Mouse (Mus musculus) cerebellum, adult 11 months (tissue): ENCODE measurements around the gene Mst1.

Source experiments
- DNase-seq: peaks from one replicate; pipeline ENCODE4 v3.0.0; 2022

Mst1 gene

GRCm38 (mm10) chr9:108080168-108080567 is at the start of gene Mst1:
Gene Mst1, plus strand, starts transcription at chr9:108080436.
- DNase-seq = no peak

- DNase-seq = no peak
These were observed 48.1 kb upstream of the Mst1 start for GRCm38 (mm10) chr9:108032126-108032525.

DNA sequence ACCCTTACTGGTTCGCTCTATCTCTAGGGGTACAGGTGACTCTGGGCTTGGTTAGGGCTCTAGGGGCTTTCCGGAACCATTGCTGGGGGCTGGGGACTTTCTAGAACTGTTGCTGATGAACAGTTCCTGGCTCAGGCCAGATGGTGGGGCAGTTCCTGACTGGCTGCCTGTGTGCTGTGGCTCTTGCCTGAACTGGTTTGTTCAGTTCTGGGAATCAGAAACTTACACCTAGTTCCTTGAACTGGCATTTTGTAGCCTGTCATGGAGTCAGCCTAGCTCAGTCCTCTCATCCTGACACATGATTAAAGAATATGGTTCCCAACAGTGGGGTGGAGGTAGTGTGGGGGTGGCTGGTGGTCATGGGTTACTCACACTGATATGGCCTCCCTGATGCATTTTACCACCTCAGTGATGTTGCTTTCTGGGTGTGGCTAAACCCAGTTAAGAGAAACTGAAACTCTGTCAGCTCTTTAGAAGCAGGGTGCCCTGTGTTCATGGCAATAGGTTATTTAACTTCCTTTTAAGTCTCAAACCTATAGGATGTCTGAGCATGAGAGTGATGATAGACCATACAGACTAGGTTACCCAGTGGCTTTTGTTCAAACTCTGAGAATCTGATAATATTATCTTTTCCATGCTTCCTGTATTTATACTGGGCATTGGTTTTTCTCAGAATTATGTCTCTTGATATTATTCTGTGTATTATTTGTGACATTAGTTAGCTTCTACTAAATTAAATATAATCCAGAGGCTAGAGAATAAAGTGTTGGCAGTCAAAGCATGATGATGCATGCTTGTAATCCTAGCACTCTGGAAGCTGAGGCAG is 44.7 kb upstream of the Mst1 start:
- DNase-seq = no peak

GRCm38 (mm10) chr9:108044751-108045492 is 35.3 kb upstream of the Mst1 start:
- DNase-seq = no peak

DNA sequence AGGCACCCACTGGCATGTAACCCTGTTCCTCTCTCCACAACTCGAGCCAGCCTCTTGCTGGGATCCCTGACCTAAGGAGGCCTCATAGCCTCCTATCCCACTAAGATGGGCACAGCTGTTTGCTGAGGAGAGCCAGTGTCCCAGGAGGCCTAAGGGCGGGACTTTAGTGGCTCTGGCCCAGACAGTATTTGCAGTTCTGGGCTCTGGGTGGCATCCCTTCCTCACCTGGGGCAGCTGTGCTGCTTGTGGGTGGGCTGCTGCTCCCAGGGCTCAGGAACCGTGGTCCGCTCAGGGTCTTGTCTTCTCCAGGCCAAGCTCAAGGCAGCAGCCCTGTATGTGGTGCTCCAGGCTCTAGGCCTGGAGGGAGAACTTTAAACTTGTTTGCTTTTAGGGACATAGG is 33.7 kb upstream of the Mst1 start:
- DNase-seq = no peak

GRCm38 (mm10) chr9:108047601-108048565 is 32.4 kb upstream of the Mst1 start:
- peak; percentile 15 for DNase-seq

DNA sequence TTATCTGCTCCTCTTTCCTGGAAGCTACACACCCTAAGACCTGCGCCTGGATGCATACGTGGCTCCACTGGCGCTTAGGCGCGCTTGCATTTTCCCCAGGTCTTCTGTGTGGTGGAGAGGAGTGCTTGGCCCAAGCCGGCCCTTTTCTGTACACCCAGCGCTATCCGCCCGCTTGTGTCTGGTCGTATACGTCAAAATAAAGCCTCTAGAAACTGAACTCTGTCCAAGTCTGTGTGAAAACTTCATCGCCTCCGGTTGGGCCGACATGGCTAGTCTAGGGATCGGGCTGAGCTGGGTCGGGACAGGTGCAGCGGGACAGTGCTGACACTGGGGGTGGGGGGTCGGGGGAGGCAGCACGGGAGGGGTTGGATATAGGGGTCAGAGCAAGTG is 31.7 kb upstream of the Mst1 start:
- peak; percentile 37 for DNase-seq

DNA sequence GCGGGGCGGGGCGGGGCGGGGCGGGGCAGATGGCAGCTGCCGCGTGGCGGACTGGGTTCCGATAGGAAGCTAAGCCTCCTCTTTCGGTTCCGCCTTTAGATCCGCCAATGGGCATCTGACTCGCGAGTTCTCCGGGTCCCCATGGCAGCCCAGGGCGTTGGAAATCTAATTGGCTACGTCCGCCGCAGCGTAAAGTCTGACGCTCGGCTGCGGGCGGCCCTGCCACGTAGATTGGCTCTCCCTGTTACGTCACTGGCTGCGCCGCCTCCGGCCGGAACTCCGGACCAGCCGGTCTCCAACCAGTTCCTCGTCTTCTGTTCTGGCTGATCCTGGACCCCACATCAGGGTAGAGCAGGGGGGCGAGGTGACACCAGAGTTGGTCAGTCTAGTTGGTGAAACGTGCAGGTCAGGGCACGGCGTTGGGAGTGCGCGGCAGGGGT is 31.2 kb upstream of the Mst1 start, which contains the start of gene Gmppb:
Gmppb (plus strand) TSS at position 227 of the 440 bp plus-strand sequence.
- DNase-seq = peak; percentile 92

GRCm38 (mm10) chr9:108049561-108050251 is 30.5 kb upstream of the Mst1 start:
- peak; percentile 34 for DNase-seq

DNA sequence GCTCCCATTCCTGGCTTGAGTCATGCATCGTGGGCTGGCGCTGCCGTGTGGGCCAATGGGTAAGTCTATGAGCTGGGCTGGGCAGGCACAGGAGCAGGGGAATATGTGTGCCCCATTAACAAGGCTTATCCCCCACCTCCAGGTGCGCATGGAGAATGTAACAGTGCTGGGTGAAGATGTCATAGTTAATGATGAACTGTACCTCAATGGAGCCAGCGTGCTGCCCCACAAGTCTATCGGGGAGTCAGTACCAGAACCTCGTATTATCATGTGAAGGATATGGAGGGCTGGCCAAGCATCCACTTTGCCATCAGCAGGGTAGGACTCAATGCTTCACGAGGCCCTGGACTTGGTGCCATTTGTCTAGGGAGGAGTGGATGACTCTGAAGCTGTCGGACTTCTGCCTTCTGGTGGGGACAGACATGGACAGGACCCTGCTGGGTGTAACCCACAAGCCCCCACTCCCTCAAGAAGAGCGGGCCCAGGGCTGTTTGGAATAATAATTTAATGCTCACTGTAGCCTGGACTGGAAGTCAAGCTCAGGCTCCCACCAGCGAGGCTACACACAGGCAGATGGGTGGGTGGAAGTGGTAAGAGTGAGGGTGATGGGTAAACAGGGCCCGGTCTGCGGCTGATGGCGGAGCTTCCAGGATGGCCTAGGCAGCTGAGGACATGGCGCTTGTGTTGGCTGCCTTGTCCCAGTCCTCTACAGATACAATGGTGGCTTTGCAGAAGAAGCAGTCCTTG is 28.9 kb upstream of the Mst1 start:
- DNase-seq = peak; percentile 20

- DNase-seq = peak; percentile 23
These were observed 28.4 kb upstream of the Mst1 start for GRCm38 (mm10) chr9:108051931-108052220.

DNA sequence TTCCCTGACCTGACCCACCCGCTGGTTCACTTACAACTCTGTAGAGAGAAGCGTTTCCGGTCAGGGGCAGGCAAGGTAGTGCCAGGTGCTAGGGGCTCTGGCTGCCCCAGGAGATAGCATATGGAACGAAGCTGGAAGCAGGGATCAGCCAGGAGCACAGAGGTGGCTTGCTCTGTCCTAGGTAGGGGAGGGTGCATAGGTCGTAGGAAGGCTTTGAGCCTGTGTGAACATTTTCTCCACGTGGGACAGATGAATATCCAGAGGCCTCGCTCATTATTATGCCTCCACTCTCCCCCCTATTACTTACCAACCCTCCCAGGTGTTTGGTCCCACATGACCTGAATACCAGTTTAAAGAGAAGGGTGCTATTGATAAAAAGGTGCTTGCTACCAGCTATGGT is 27.8 kb upstream of the Mst1 start:
- DNase-seq = no peak

GRCm38 (mm10) chr9:108052885-108053664 is 27.2 kb upstream of the Mst1 start, which contains the start of gene Amigo3:
Gene Amigo3, plus strand, starts transcription at chr9:108053159.
- peak; percentile 93 for DNase-seq

DNA sequence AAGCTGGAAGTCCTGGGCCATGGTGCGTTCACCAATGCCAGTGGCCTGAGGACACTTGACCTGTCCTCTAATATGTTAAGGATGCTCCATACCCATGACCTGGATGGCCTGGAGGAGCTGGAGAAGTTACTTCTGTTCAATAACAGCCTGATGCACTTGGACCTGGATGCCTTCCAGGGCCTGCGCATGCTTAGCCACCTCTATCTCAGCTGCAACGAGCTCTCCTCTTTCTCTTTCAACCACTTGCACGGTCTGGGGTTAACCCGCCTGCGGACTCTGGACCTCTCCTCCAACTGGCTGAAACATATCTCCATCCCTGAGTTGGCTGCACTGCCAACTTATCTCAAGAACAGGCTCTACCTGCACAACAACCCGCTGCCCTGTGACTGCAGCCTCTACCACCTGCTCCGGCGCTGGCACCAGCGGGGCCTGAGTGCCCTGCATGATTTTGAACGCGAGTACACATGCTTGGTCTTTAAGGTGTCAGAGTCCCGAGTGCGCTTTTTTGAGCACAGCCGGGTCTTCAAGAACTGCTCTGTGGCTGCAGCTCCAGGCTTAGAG is 26.5 kb upstream of the Mst1 start:
- DNase-seq = peak; percentile 34

- peak; percentile 17 for DNase-seq
These were observed 25.8 kb upstream of the Mst1 start for GRCm38 (mm10) chr9:108054331-108055040.

DNA sequence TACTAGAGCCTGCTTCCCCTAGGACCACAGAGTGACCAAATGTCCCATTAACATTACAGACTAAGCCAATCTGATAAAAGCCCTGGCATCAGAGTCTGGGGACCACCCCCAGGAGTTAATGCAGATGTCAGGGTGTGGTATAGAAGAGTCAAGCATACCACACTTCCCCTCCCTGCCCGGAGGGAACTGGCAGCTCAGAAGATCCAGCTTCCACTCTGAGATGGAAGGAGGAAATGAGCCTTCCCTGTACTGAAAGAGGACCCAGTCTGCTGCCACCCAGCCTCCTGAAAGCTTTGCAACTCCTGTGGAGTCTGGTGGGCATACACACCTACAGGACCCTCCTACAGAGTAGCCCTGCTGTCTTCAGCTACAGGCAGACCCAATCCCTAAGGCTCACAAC is 25.2 kb upstream of the Mst1 start:
- no peak for DNase-seq

GRCm38 (mm10) chr9:108055661-108056237 is 24.5 kb upstream of the Mst1 start:
- DNase-seq = no peak

GRCm38 (mm10) chr9:108056361-108057261 is 23.6 kb upstream of the Mst1 start:
- DNase-seq = peak; percentile 10
